Mouse (Mus musculus): ENCODE data around the gene Rd3.

GRCm38 (mm10) chr1:191947796-191948195 lies 29.4 kb upstream of the Rd3 start:
- no peak for TF ChIP-seq MAFK (IDR thresholded peaks at IDR 0.05; ENCODE audit: insufficient read depth, low read depth, low read length)
- no peak for TF ChIP-seq CHD2 (IDR thresholded peaks at IDR 0.05; ENCODE audit: low read depth, low read length)
- no peak for TF ChIP-seq HCFC1 (IDR thresholded peaks at IDR 0.05; ENCODE audit: borderline replicate concordance, insufficient read depth, low read length)
